Mouse (Mus musculus): ENCODE measurements around the gene Ndufs4. TPM values are rescaled to one million over a fixed set of nuclear protein-coding genes. Genes with fewer than 3 reads are reported as not detected.

Ndufs4 gene
- 153 and 158 TPM in 2 replicates for polyA plus RNA-seq (2015; fragmentation: Nextera tagmentation; extraction: Ambion mirVana)

GRCm38 (mm10) chr13:114388211-114388965, at the start of gene Ndufs4:
Ndufs4 (minus strand) TSS chr13:114388258.

Other genes with a start within 250 kb of the Ndufs4 start
- 1.6 and 1.9 TPM in 2 replicates for gene Fst, start 70.7 kb upstream of the Ndufs4 start, polyA plus RNA-seq (2015; fragmentation: Nextera tagmentation; extraction: Ambion mirVana)

All from spleen, postnatal 0 days (tissue).